Mouse (Mus musculus): ENCODE data around the gene B230118H07Rik.

- TF ChIP-seq CTCF (IDR thresholded peaks at IDR 0.05; ENCODE audit: low read depth, low read length), result no peak
- no peak for TF ChIP-seq POLR2A (IDR thresholded peaks at IDR 0.05; ENCODE audit: insufficient read depth, low read length)
- TF ChIP-seq EP300 (IDR thresholded peaks at IDR 0.05; ENCODE audit: insufficient read depth, low read depth, low read length), result no peak
Measured at GRCm38 (mm10) chr2:101649114-101649671, at the start of gene B230118H07Rik, which contains the start of gene Rag1.
